ENCODE assay signal across 25 mouse cellular contexts in the genomic region with DNA sequence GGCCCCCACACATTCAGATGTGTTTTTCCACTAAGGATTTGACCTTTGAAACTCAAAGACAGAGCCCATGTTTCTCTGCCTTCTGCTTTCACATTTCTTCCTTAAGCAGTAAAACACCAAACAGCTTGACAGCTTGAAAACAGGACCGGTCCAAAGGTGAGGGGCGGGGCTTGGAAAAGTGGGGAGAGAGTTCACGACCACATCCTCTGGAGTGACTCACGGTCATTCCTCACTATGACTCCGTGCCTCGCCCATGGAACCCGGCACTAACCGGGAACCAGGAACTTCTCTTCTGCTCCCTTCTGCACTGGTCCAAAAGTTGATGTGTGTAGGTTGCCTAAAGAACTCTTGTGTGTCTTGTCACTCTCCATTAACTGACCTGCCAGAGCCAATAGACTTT.
DNase-seq lines count a peak whose midpoint lies in the region; ATAC-seq and TF ChIP-seq lines count a peak whose summit lies in the region.
"Had no signal": no experiment of that assay in that cellular context is flagged by ENCODE, and none has a peak within 500 bp of the region (broad histone marks: within the 10 kb centered on the region; RNA-seq: fewer than 3 reads in every experiment).

No protein-coding gene starts in this region.

- no peaks in the 10 kb centered on the region for H3K36me3 ChIP-seq in intestine, embryonic 14.5 days (ENCODE audit: control insufficient read depth, insufficient read depth, low read length)
- H3K36me3 ChIP-seq in small intestine, adult 2 months (ENCODE audit: control insufficient read depth, insufficient read depth, low read length) = peaks cover 5% of the 10 kb centered on the region; the same call in 1 of the 2 replicates
- no peaks in the 10 kb centered on the region for H3K36me3 ChIP-seq in forebrain, embryonic 11.5 days (ENCODE audit: control insufficient read depth, insufficient read depth, low read length)
- H3K36me3 ChIP-seq: embryonic facial prominence, embryonic 12.5 days; heart, embryonic 15.5 days; hindbrain, embryonic 15.5 days; limb, embryonic 13.5 days; liver, embryonic 12.5 days; midbrain, embryonic 10.5 days; neural tube, embryonic 15.5 days had no signal

- no peaks in the 10 kb centered on the region for H3K9me3 ChIP-seq in intestine, embryonic 14.5 days (ENCODE audit: control insufficient read depth, low read length)
- no peaks in the 10 kb centered on the region for H3K9me3 ChIP-seq in forebrain, embryonic 11.5 days (ENCODE audit: control insufficient read depth, low read length)
- H3K9me3 ChIP-seq: embryonic facial prominence, embryonic 12.5 days; forebrain, embryonic 13.5 days; heart, embryonic 15.5 days; hindbrain, embryonic 15.5 days; limb, embryonic 13.5 days; liver, embryonic 12.5 days; midbrain, embryonic 10.5 days; neural tube, embryonic 15.5 days had no signal

- no peak overlapping the region for H3K4me2 ChIP-seq in intestine, embryonic 14.5 days (ENCODE audit: low read length)
- H3K4me2 ChIP-seq in forebrain, embryonic 11.5 days (ENCODE audit: low read depth, low read length, severe bottlenecking) = no peak overlapping the region
- H3K4me2 ChIP-seq: embryonic facial prominence, embryonic 12.5 days; forebrain, embryonic 13.5 days; heart, embryonic 15.5 days; hindbrain, embryonic 15.5 days; limb, embryonic 13.5 days; liver, embryonic 12.5 days; neural tube, embryonic 15.5 days had no signal

- H3K4me3 ChIP-seq in intestine, embryonic 14.5 days (ENCODE audit: low read depth, low read length) = no peak overlapping the region
- no peak overlapping the region for H3K4me3 ChIP-seq in small intestine, adult 2 months (ENCODE audit: low read depth, low read length)
- H3K4me3 ChIP-seq in forebrain, embryonic 11.5 days (ENCODE audit: low read depth, low read length) = no peak overlapping the region
- H3K4me3 ChIP-seq: embryonic facial prominence, embryonic 12.5 days; forebrain, embryonic 13.5 days; heart, embryonic 15.5 days; hindbrain, embryonic 15.5 days; limb, embryonic 13.5 days; liver, embryonic 12.5 days; midbrain, embryonic 10.5 days; neural tube, embryonic 15.5 days had no signal

- peak; percentile 53 to 71 for DNase-seq in urinary bladder, postnatal 36 days (ENCODE audit: low spot score in 2 of 2)
- no peak for DNase-seq in urinary bladder, adult 2 months (ENCODE audit: low spot score)
- peak; percentile 70 for DNase-seq in intestine, embryonic 14.5 days (ENCODE audit: low spot score)
- DNase-seq in forebrain, embryonic 11.5 days (ENCODE audit: low spot score) = no peak
- DNase-seq in thymus, postnatal 10 days (ENCODE audit: low spot score in 2 of 2) = no peak
- no peak for DNase-seq in spleen, adult 18-20 months
- DNase-seq: adrenal gland, adult 2 months; cerebellum, adult 11 months; cerebellum, postnatal 10 days; gastrocnemius, postnatal 36 days; kidney, postnatal 14 days; layer of hippocampus, postnatal 36 days; lung, adult 18-20 months; lung, postnatal 10 days; thymus, postnatal 36 days had no signal

- WGBS in intestine, embryonic 14.5 days = 72% methylated on average over 8 of the region's 8 CpGs
- WGBS in small intestine, adult 2 months = 26% methylated on average over 8 of the region's 8 CpGs
- WGBS in forebrain, embryonic 11.5 days = 92% methylated on average over 8 of the region's 8 CpGs

- peak; percentile 84 for ATAC-seq in intestine, embryonic 14.5 days (replicated peaks; ENCODE audit: low FRiP score, low TSS enrichment, low read depth)
- no peak for ATAC-seq in forebrain, embryonic 11.5 days (replicated peaks; ENCODE audit: low FRiP score)
- ATAC-seq: CD4-positive, CD25-positive, alpha-beta regulatory T cell, adult 4 months; forebrain, embryonic 13.5 days; liver, embryonic 12.5 days had no signal

- no peak for TF ChIP-seq CTCF in small intestine, adult 2 months (IDR thresholded peaks at IDR 0.05; ENCODE audit: extremely low read depth, insufficient read length, insufficient replicate concordance, low read depth, low read length)

- H3K4me1 ChIP-seq in intestine, embryonic 14.5 days (replicated peaks; ENCODE audit: control insufficient read depth, insufficient read depth, low read length) = no peaks in the 10 kb centered on the region
- H3K4me1 ChIP-seq in small intestine, adult 2 months (ENCODE audit: control insufficient read depth, insufficient read depth, insufficient read length, low read length) = peaks cover 11% of the 10 kb centered on the region
- H3K4me1 ChIP-seq in forebrain, embryonic 11.5 days (replicated peaks; ENCODE audit: control insufficient read depth, insufficient read depth, low read length) = peaks cover 4% of the 10 kb centered on the region; the same call in 1 of the 2 replicates
- H3K4me1 ChIP-seq: limb, embryonic 13.5 days; liver, embryonic 12.5 days had no signal

- H3K27ac ChIP-seq in intestine, embryonic 14.5 days (ENCODE audit: low read depth) = peak overlapping the region; percentile 43; the same call in 1 of the 2 replicates
- peak overlapping the region; percentile 99 for H3K27ac ChIP-seq in small intestine, adult 2 months (ENCODE audit: insufficient read depth, low read depth, low read length)
- H3K27ac ChIP-seq in forebrain, embryonic 11.5 days (ENCODE audit: low read depth, low read length) = no peak overlapping the region
- H3K27ac ChIP-seq: embryonic facial prominence, embryonic 12.5 days; forebrain, embryonic 13.5 days; heart, embryonic 15.5 days; hindbrain, embryonic 15.5 days; limb, embryonic 13.5 days; liver, embryonic 12.5 days; midbrain, embryonic 10.5 days; neural tube, embryonic 15.5 days had no signal

- no peaks in the 10 kb centered on the region for H3K27me3 ChIP-seq in intestine, embryonic 14.5 days (replicated peaks; ENCODE audit: control insufficient read depth, insufficient read depth, low read length)
- no peaks in the 10 kb centered on the region for H3K27me3 ChIP-seq in small intestine, adult 2 months (ENCODE audit: control insufficient read depth, insufficient read depth, low read length)
- H3K27me3 ChIP-seq in forebrain, embryonic 11.5 days (ENCODE audit: control insufficient read depth, insufficient read depth, low read length) = no peaks in the 10 kb centered on the region
- H3K27me3 ChIP-seq: embryonic facial prominence, embryonic 12.5 days; forebrain, embryonic 13.5 days; heart, embryonic 15.5 days; limb, embryonic 13.5 days; liver, embryonic 12.5 days; neural tube, embryonic 15.5 days had no signal

- no peak overlapping the region for H3K9ac ChIP-seq in intestine, embryonic 14.5 days (ENCODE audit: low read length)
- no peak overlapping the region for H3K9ac ChIP-seq in forebrain, embryonic 11.5 days (ENCODE audit: low read length)
- H3K9ac ChIP-seq: embryonic facial prominence, embryonic 12.5 days; forebrain, embryonic 13.5 days; heart, embryonic 15.5 days; hindbrain, embryonic 15.5 days; limb, embryonic 13.5 days; liver, embryonic 12.5 days; neural tube, embryonic 15.5 days had no signal

- TF ChIP-seq POLR2A in small intestine, adult 2 months (IDR thresholded peaks at IDR 0.05; ENCODE audit: low read depth, low read length) = no peak

Comparison
In these comparisons a context has a peak if more than half of its experiments do, and no peak if none do; other contexts are left out.
1. DNase-seq: peak in urinary bladder, postnatal 36 days (2 of 2) and intestine, embryonic 14.5 days (single experiment); none in urinary bladder, adult 2 months (single experiment), forebrain, embryonic 11.5 days (single experiment), thymus, postnatal 10 days (0 of 2) and spleen, adult 18-20 months (0 of 2).